Comparison of ENCODE assay signal across 11 mouse cellular contexts in the genomic region with DNA sequence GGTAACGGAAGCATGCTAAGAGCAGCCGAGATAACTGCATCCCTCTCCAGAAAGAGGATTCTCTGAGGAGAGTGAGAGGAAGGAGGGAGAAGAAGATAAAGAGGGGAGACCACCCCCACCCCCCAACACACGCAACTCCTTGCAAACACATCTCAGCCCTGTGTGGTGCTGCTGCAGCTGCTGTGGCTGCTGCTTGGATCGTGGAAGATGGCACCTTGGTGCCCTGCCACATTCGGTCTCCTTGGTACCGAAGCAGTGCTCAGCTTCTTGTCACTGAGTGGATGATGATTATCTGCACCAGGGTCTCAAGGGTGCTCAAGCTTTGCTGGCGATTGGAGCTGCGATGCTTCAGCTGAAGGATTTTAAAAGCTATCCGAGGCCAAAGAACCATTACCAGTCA.
A peak's percentile ranks its signal among the peaks of the same experiment; 100 is the strongest.
DNase-seq lines count a peak whose midpoint lies in the region; ATAC-seq lines count a peak whose summit lies in the region.
"Had no signal": no experiment of that assay in that cellular context is flagged by ENCODE, and none has a peak within 500 bp of the region (broad histone marks: within the 10 kb centered on the region; RNA-seq: fewer than 3 reads in every experiment).

No protein-coding gene starts in this region.

- no peak for DNase-seq in limb, embryonic 10.5 days (ENCODE audit: low spot score)
- no peak for DNase-seq in kidney, adult 9 months
- DNase-seq: cerebellum, adult 9-11 months; heart, postnatal 4 days; lung, adult 18-20 months had no signal

- H3K4me3 ChIP-seq in limb, embryonic 12.5 days (replicated peaks): no peak overlapping the region
- H3K4me3 ChIP-seq in limb, embryonic 10.5 days: no peak overlapping the region
- no peak overlapping the region for H3K4me3 ChIP-seq in forebrain, embryonic 15.5 days
- H3K4me3 ChIP-seq in hindbrain, embryonic 16.5 days (ENCODE audit: low read length): peak overlapping the region; percentile 6; the same call in 1 of the 2 replicates
- peak overlapping the region; percentile 19; the same call in 1 of the 2 replicates for H3K4me3 ChIP-seq in neural tube, embryonic 15.5 days (replicated peaks)

- WGBS in limb, embryonic 12.5 days: 34% methylated on average over 9 of the region's 9 CpGs
- WGBS in limb, embryonic 10.5 days: 42% methylated on average over 9 of the region's 9 CpGs
- 48% methylated on average over 9 of the region's 9 CpGs for WGBS in forebrain, embryonic 15.5 days
- 22% methylated on average over 9 of the region's 9 CpGs for WGBS in hindbrain, embryonic 16.5 days
- WGBS in neural tube, embryonic 15.5 days: 15% methylated on average over 9 of the region's 9 CpGs

- H3K9ac ChIP-seq in limb, embryonic 12.5 days (replicated peaks): no peak overlapping the region
- H3K9ac ChIP-seq in forebrain, embryonic 15.5 days (replicated peaks): no peak overlapping the region
- no peak overlapping the region for H3K9ac ChIP-seq in hindbrain, embryonic 16.5 days (ENCODE audit: low read depth, low read length)
- peak overlapping the region; percentile 30 for H3K9ac ChIP-seq in neural tube, embryonic 15.5 days (replicated peaks)

- peaks cover 56% of the 10 kb centered on the region for H3K27me3 ChIP-seq in limb, embryonic 12.5 days
- peaks cover 64% of the 10 kb centered on the region for H3K27me3 ChIP-seq in limb, embryonic 10.5 days (ENCODE audit: low read depth, poor library complexity, severe bottlenecking)
- H3K27me3 ChIP-seq in forebrain, embryonic 15.5 days: no peaks in the 10 kb centered on the region
- H3K27me3 ChIP-seq in hindbrain, embryonic 16.5 days (replicated peaks; ENCODE audit: control insufficient read depth, insufficient read depth, low read length): no peaks in the 10 kb centered on the region
- no peaks in the 10 kb centered on the region for H3K27me3 ChIP-seq in neural tube, embryonic 15.5 days (replicated peaks)

- 0 out of 2 replicates have a peak overlapping the region, but pooled peaks have one; percentile 1 for H3K4me2 ChIP-seq in limb, embryonic 12.5 days
- peak overlapping the region; percentile 1; the same call in 1 of the 2 replicates for H3K4me2 ChIP-seq in forebrain, embryonic 15.5 days (replicated peaks)
- H3K4me2 ChIP-seq in hindbrain, embryonic 16.5 days (ENCODE audit: low read length): peak overlapping the region; percentile 47
- peak overlapping the region; percentile 50 for H3K4me2 ChIP-seq in neural tube, embryonic 15.5 days

- no peaks in the 10 kb centered on the region for H3K9me3 ChIP-seq in limb, embryonic 12.5 days
- H3K9me3 ChIP-seq in limb, embryonic 10.5 days (replicated peaks): no peaks in the 10 kb centered on the region
- H3K9me3 ChIP-seq in forebrain, embryonic 15.5 days: no peaks in the 10 kb centered on the region
- no peaks in the 10 kb centered on the region for H3K9me3 ChIP-seq in hindbrain, embryonic 16.5 days (ENCODE audit: control insufficient read depth, low read length)
- H3K9me3 ChIP-seq in neural tube, embryonic 15.5 days (replicated peaks): no peaks in the 10 kb centered on the region

- H3K36me3 ChIP-seq in limb, embryonic 12.5 days: no peaks in the 10 kb centered on the region
- no peaks in the 10 kb centered on the region for H3K36me3 ChIP-seq in limb, embryonic 10.5 days
- no peaks in the 10 kb centered on the region for H3K36me3 ChIP-seq in forebrain, embryonic 15.5 days
- no peaks in the 10 kb centered on the region for H3K36me3 ChIP-seq in hindbrain, embryonic 16.5 days (ENCODE audit: control insufficient read depth, insufficient read depth, low read length)
- no peaks in the 10 kb centered on the region for H3K36me3 ChIP-seq in neural tube, embryonic 15.5 days

- peaks cover 27% of the 10 kb centered on the region for H3K4me1 ChIP-seq in limb, embryonic 12.5 days (replicated peaks)
- H3K4me1 ChIP-seq in limb, embryonic 10.5 days: peaks cover 41% of the 10 kb centered on the region
- peaks cover 29% of the 10 kb centered on the region for H3K4me1 ChIP-seq in forebrain, embryonic 15.5 days
- peaks cover 18% of the 10 kb centered on the region for H3K4me1 ChIP-seq in hindbrain, embryonic 16.5 days (ENCODE audit: control insufficient read depth, insufficient read depth, low read depth, low read length)
- peaks cover 31% of the 10 kb centered on the region for H3K4me1 ChIP-seq in neural tube, embryonic 15.5 days

- ATAC-seq in limb, embryonic 12.5 days (ENCODE audit: insufficient number of reproducible peaks, insufficient read depth, low FRiP score, low TSS enrichment, low read depth): no peak
- peak; percentile 49 for ATAC-seq in forebrain, embryonic 15.5 days (replicated peaks)
- ATAC-seq in hindbrain, embryonic 16.5 days: peak; percentile 77
- ATAC-seq in neural tube, embryonic 15.5 days (ENCODE audit: low FRiP score): peak; percentile 66
- no peak for ATAC-seq in activated CD4-positive, CD25-positive, alpha-beta regulatory T cell, adult 4 months
- ATAC-seq: CD4-positive, CD25-positive, alpha-beta regulatory T cell, adult 4 months had no signal

- no peak overlapping the region for H3K27ac ChIP-seq in limb, embryonic 12.5 days
- H3K27ac ChIP-seq in limb, embryonic 10.5 days: no peak overlapping the region
- no peak overlapping the region for H3K27ac ChIP-seq in forebrain, embryonic 15.5 days (replicated peaks)
- no peak overlapping the region for H3K27ac ChIP-seq in hindbrain, embryonic 16.5 days (ENCODE audit: low read depth, low read length)
- H3K27ac ChIP-seq in neural tube, embryonic 15.5 days (replicated peaks): peak overlapping the region; percentile 28

Comparison
In these comparisons a context has a peak if more than half of its experiments do, and no peak if none do; other contexts are left out.
1. ATAC-seq: peak in forebrain, embryonic 15.5 days (single experiment), hindbrain, embryonic 16.5 days (single experiment) and neural tube, embryonic 15.5 days (single experiment); none in limb, embryonic 12.5 days (single experiment) and activated CD4-positive, CD25-positive, alpha-beta regulatory T cell, adult 4 months (single experiment).
2. H3K4me3 ChIP-seq: peak in hindbrain, embryonic 16.5 days (single experiment) and neural tube, embryonic 15.5 days (single experiment); none in limb, embryonic 12.5 days (single experiment), limb, embryonic 10.5 days (single experiment) and forebrain, embryonic 15.5 days (single experiment).
3. Peak in every context shown above with its lines, with median percentiles within 50 percentile points of each other: H3K4me2 ChIP-seq.